Mouse (Mus musculus): ENCODE measurements around the gene Csrp1.

- no peak for TF ChIP-seq GATA1 (IDR thresholded peaks at IDR 0.05; ENCODE audit: borderline replicate concordance, low read length)
- no peak for TF ChIP-seq CTCF (IDR thresholded peaks at IDR 0.05; ENCODE audit: low read depth, low read length)
Measured at GRCm38 (mm10) chr1:135702722-135703121, 17.1 kb upstream of the Csrp1 start.
